Comparison of ENCODE assay signal across 8 mouse cellular contexts in genomic region chr9:40391359-40391758, GRCm38 (mm10).
DNase-seq lines count a peak whose midpoint lies in the region; ATAC-seq and TF ChIP-seq lines count a peak whose summit lies in the region.
"Had no signal": no experiment of that assay in that cellular context is flagged by ENCODE, and none has a peak within 500 bp of the region (broad histone marks: within the 10 kb centered on the region; RNA-seq: fewer than 3 reads in every experiment).

No protein-coding gene starts in this region.

- H3K36me3 ChIP-seq in spleen, adult 2 months (ENCODE audit: control insufficient read depth, insufficient read depth, low read length) = no peaks in the 10 kb centered on the region
- H3K36me3 ChIP-seq in forebrain, embryonic 16.5 days (ENCODE audit: control insufficient read depth, insufficient read depth) = no peaks in the 10 kb centered on the region
- H3K36me3 ChIP-seq in liver, postnatal 0 days (replicated peaks; ENCODE audit: insufficient read depth, low read length) = no peaks in the 10 kb centered on the region
- no peaks in the 10 kb centered on the region for H3K36me3 ChIP-seq in stomach, postnatal 0 days (ENCODE audit: control insufficient read depth, insufficient read depth, low read length)
- H3K36me3 ChIP-seq: embryonic facial prominence, embryonic 15.5 days had no signal

- H3K4me2 ChIP-seq in forebrain, embryonic 16.5 days (ENCODE audit: low read length) = no peak overlapping the region
- peak overlapping the region; percentile 49 for H3K4me2 ChIP-seq in liver, postnatal 0 days (ENCODE audit: low read depth, low read length)
- no peak overlapping the region for H3K4me2 ChIP-seq in stomach, postnatal 0 days (replicated peaks; ENCODE audit: low read depth)

- no peak overlapping the region for H3K27ac ChIP-seq in spleen, adult 2 months (ENCODE audit: insufficient read depth, low read length)
- H3K27ac ChIP-seq in forebrain, embryonic 16.5 days (ENCODE audit: low read length) = no peak overlapping the region
- H3K27ac ChIP-seq in liver, postnatal 0 days (ENCODE audit: low read depth) = no peak overlapping the region
- no peak overlapping the region for H3K27ac ChIP-seq in stomach, postnatal 0 days (replicated peaks)

- 62% methylated on average over 17 of the region's 17 CpGs for WGBS in spleen, adult 2 months
- 66% methylated on average over 17 of the region's 17 CpGs for WGBS in forebrain, embryonic 16.5 days
- WGBS in liver, postnatal 0 days (ENCODE audit: insufficient replicate concordance) = 67% methylated on average over 17 of the region's 17 CpGs
- WGBS in stomach, postnatal 0 days = 76% methylated on average over 17 of the region's 17 CpGs

- H3K9me3 ChIP-seq in forebrain, embryonic 16.5 days (ENCODE audit: control insufficient read depth, low read length) = no peaks in the 10 kb centered on the region
- no peaks in the 10 kb centered on the region for H3K9me3 ChIP-seq in liver, postnatal 0 days (ENCODE audit: low read length)
- no peaks in the 10 kb centered on the region for H3K9me3 ChIP-seq in stomach, postnatal 0 days (ENCODE audit: control insufficient read depth, low read length)
- H3K9me3 ChIP-seq: embryonic facial prominence, embryonic 15.5 days had no signal

- DNase-seq in spleen, adult 2 months (ENCODE audit: low read depth in 1 of 2, low spot score in 2 of 2) = no peak
- DNase-seq in spleen, adult 12 weeks (ENCODE audit: low spot score) = no peak
- DNase-seq in liver, postnatal 0 days = no peak
- no peak for DNase-seq in stomach, postnatal 0 days (ENCODE audit: low spot score)
- no peak for DNase-seq in urinary bladder, postnatal 36 days (ENCODE audit: low spot score in 2 of 2)
- DNase-seq in thymus, postnatal 0 days (ENCODE audit: low spot score) = no peak

- no peak overlapping the region for H3K9ac ChIP-seq in forebrain, embryonic 16.5 days (replicated peaks; ENCODE audit: low read depth, low read length)
- no peak overlapping the region for H3K9ac ChIP-seq in liver, postnatal 0 days (replicated peaks)
- no peak overlapping the region for H3K9ac ChIP-seq in stomach, postnatal 0 days (ENCODE audit: low read length)
- H3K9ac ChIP-seq: embryonic facial prominence, embryonic 15.5 days had no signal

- TF ChIP-seq EP300 in liver, postnatal 0 days (IDR thresholded peaks at IDR 0.05; ENCODE audit: low read depth) = no peak
- no peak for TF ChIP-seq EP300 in stomach, postnatal 0 days (optimal IDR thresholded peaks at IDR 0.05)

- no peak for TF ChIP-seq POLR2A in spleen, adult 2 months (IDR thresholded peaks at IDR 0.05; ENCODE audit: low read depth, low read length)

- H3K4me3 ChIP-seq in spleen, adult 2 months (ENCODE audit: extremely low read depth, insufficient read depth, insufficient read length) = peak overlapping the region; percentile 40; the same call in 1 of the 2 replicates
- H3K4me3 ChIP-seq in forebrain, embryonic 16.5 days (replicated peaks; ENCODE audit: low read length) = no peak overlapping the region
- no peak overlapping the region for H3K4me3 ChIP-seq in liver, postnatal 0 days (ENCODE audit: low read depth, low read length)
- H3K4me3 ChIP-seq in stomach, postnatal 0 days (ENCODE audit: low read depth, low read length) = no peak overlapping the region

- 0 out of 2 replicates have a peak, but pooled peaks have one; percentile 1 for ATAC-seq in forebrain, embryonic 16.5 days
- no peak for ATAC-seq in liver, postnatal 0 days
- peak; percentile 53; the same call in 1 of the 2 replicates for ATAC-seq in stomach, postnatal 0 days (ENCODE audit: low FRiP score, low TSS enrichment)

- TF ChIP-seq CTCF in spleen, adult 2 months (IDR thresholded peaks at IDR 0.05; ENCODE audit: extremely low read depth, insufficient read depth, insufficient read length, insufficient replicate concordance) = no peak
- no peak for TF ChIP-seq CTCF in liver, postnatal 0 days (IDR thresholded peaks at IDR 0.05; ENCODE audit: low read depth)
- no peak for TF ChIP-seq CTCF in stomach, postnatal 0 days (IDR thresholded peaks at IDR 0.05; ENCODE audit: low read depth)

- no peaks in the 10 kb centered on the region for H3K27me3 ChIP-seq in spleen, adult 2 months (ENCODE audit: control insufficient read depth, insufficient read depth, low read length)
- H3K27me3 ChIP-seq in forebrain, embryonic 16.5 days (replicated peaks; ENCODE audit: control insufficient read depth, insufficient read depth, low read length) = no peaks in the 10 kb centered on the region
- no peaks in the 10 kb centered on the region for H3K27me3 ChIP-seq in liver, postnatal 0 days (ENCODE audit: insufficient read depth, low read length)
- no peaks in the 10 kb centered on the region for H3K27me3 ChIP-seq in stomach, postnatal 0 days (ENCODE audit: control insufficient read depth, insufficient read depth, low read length)
- H3K27me3 ChIP-seq: embryonic facial prominence, embryonic 15.5 days had no signal

- H3K4me1 ChIP-seq in spleen, adult 2 months (ENCODE audit: control insufficient read depth, insufficient read depth, insufficient read length) = no peaks in the 10 kb centered on the region; the same call in 1 of the 2 replicates
- H3K4me1 ChIP-seq in forebrain, embryonic 16.5 days (replicated peaks; ENCODE audit: control insufficient read depth, insufficient read depth, low read length) = peaks cover 18% of the 10 kb centered on the region
- H3K4me1 ChIP-seq in liver, postnatal 0 days (ENCODE audit: insufficient read depth) = no peaks in the 10 kb centered on the region
- H3K4me1 ChIP-seq in stomach, postnatal 0 days (replicated peaks; ENCODE audit: control insufficient read depth, insufficient read depth) = no peaks in the 10 kb centered on the region
